Mouse (Mus musculus): ENCODE data around the gene Cpa4.

Gene Cpa4

DNA sequence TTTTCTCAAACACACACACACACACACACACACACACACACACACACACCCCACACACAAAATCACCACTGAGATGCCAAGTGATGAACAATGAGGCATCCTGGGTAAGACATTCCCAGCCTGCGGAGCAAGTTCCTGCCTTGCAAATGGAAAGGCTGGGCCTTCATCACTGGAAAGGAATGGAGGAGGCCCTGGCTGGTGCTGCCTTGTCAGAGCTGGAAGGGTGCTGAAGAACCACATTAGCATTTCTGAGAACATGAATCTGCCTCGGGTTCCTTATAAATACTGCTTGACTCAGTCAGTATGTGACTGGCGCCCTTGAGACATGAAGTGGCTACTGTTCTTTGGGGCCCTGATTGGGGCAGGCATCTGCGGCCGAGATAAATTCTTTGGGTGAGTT lies at the start of gene Cpa4:
Cpa4 (plus strand) TSS at position 301 of the 400 bp plus-strand sequence.
- no peak for DNase-seq (ENCODE audit: extremely low spot score, low read depth, low spot score)

DNA sequence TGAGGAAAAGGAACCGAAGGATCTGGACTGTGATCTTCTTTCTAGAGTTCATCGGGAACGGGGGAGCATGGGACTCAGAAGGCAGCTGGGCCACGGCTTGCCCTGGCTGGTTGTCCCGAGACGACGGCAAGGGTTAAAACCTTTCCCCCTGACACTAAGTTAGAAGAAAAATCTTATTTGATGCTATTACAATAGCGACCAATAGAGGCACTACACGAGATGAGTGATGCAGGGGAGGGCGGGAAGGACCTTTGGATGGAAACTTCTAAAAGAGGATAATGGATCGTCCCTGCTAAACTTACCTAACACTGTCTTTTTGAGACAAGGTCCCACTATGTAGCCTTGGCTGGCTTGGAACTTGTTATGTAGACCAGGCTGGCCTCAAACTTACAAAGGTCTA lies 47.8 kb upstream of the Cpa4 start:
- no peak for DNase-seq (ENCODE audit: extremely low spot score, low read depth, low spot score)

DNA sequence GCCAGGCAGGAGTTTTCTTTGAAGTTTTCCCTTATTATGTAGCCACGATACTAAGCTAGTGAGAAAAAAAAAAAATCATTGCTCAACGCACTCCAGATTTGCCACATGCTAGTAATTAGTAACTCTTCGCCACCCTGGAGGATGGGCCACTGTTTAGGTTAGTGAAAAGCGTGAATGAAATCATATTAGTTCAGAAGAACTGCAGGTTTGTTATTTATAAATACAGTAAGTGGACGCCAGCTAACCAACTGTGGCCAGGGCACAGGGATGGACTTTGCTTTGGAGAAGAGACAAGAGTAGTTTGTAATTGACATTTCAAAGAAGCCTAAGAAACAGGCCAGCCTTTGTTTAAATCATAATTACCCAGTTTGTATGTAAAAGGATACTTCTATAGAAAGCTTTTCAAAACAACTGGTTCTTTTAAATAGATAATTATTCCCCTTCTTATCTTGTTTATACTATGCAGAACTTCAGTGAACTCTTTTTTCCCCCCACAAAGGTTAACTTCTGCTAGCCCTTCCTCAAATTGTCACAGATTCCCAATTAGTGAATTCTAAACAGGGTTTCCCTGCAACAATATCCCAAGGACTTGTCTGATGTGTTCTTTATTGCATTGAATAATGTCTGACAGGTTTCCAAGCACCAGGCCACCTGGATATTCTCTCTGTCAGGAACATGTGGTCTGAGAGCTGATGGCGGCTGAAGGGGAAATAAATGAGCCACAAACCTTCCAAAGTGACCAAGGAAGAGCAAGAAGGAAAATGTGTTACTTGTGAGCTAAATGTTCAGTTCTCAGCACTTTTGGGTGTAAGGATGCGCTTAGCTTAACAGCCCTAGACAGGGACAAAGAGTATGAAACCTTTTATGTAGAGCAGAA lies 42.5 kb upstream of the Cpa4 start:
- no peak for DNase-seq (ENCODE audit: extremely low spot score, low read depth, low spot score)

DNA sequence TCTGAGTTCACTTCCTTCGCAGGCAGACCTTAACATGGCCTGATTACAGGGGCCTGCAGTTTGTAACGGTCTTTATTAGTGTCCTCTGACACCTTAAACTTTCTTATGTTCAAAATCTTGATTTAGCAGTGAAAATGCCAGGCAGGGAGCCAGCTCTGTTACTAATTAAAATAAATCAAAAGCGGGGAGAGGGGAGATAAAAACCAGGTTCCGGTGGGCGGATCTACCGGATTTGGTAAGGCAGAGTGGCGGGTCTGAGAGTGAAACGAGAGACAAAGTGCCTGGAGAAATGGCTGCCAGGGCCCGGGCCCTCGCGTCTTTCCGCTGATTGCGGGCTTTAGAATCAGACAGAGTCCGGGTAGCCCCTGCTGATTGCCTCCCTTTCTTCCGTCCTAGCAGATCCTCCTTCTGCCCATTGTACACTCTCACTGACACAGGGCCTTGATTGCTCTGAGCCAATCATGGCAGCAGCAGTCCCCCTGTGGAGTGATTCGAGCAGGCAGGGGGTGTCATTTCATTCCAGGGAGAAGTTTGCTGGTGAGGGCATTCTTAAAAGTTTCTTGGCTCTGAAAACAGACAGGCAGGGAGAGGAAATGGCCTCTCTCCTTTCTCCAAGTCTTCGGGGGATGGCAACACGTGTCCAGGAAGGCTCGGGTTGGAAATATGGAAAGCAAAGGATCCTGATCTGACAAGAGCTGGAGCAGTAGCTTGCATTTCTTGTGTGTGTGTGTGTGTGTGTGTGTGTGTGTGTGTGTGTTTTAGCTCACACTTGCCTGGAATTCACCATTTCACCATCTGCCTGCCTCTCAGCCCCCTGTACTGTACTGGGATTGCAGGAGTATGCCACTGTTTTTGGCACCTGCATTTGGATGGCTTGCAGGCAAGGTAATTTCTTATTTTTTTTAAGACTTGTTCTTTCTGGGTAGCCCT lies 41.3 kb upstream of the Cpa4 start:
- DNase-seq (ENCODE audit: extremely low spot score, low read depth, low spot score): no peak

DNA sequence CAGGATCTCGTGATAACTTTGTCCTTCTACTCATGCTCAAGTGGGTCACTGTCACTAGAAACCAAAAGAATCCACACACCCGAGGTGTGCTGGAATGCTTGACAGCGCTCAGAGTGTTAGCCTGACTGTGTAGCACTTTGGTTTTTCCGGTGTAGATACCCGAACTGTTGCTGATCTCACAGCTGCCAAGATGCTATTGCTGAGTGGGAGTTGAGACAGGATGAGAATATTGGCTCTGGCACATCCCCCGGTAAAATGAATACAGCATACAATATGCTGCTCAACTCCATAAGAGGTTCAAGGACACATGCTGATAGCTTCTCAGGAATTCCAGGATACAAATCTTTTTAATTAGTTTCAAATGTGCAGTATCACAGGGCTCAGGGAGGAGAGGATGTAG lies 39.4 kb upstream of the Cpa4 start:
- no peak for DNase-seq (ENCODE audit: extremely low spot score, low read depth, low spot score)

DNA sequence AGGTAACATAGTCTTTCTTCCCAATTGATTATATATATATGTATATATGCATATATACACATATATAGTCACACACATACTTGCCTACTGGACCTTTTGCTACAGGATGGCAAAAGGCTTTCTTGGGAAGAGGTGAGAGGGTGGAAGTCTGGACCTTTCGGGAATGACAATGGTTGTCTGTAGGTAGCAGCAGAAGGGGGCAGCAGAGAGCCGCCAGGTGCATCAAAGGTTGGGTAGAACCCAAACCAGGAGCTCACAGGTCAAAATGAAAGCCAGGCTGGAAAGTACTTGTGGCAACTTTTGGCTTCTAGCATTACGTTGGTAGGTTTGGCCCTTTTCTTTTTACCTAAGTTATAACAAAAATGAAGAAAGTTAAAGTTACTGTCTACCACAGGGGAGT lies 32.8 kb upstream of the Cpa4 start:
- no peak for DNase-seq (ENCODE audit: extremely low spot score, low read depth, low spot score)

DNA sequence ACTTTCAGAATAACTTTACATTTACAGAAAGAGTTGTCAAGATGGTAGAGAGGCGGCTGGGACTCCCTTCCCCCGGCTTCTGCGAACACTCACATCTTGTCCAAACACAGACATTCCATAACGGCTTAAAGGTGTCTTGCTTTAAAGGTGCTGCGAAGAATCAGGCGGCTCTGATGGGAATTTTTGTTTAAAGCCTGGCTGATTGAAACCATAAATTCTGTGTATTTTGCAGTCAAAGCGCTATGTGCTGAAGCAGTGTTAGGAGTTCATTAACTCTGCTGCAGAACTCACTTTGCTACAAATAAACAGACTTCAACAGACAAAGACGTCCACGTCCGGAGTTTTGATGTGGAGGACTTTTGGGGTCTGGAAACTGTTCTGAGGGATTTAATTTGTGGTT lies 29.9 kb upstream of the Cpa4 start:
- DNase-seq (ENCODE audit: extremely low spot score, low read depth, low spot score): no peak

DNA sequence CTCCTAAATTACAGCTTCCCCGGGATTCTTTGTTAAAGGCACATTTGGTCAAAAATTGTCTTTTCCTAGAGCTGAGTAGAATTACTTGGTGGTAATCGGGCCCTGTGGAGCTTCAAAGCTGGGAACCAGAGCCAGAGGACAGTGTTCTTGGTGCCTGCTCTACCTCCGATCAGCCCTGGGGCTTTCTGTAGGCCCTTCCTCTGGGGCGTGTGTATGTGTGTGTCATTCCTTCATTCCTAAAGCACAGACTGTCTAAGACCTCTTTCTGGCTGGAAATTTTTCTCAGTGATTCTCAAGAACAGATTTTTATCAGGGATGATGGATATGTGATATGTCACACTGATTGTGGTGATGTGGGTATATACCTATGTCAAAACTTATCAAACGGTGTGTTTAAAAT lies 29.4 kb upstream of the Cpa4 start:
- no peak for DNase-seq (ENCODE audit: extremely low spot score, low read depth, low spot score)

DNA sequence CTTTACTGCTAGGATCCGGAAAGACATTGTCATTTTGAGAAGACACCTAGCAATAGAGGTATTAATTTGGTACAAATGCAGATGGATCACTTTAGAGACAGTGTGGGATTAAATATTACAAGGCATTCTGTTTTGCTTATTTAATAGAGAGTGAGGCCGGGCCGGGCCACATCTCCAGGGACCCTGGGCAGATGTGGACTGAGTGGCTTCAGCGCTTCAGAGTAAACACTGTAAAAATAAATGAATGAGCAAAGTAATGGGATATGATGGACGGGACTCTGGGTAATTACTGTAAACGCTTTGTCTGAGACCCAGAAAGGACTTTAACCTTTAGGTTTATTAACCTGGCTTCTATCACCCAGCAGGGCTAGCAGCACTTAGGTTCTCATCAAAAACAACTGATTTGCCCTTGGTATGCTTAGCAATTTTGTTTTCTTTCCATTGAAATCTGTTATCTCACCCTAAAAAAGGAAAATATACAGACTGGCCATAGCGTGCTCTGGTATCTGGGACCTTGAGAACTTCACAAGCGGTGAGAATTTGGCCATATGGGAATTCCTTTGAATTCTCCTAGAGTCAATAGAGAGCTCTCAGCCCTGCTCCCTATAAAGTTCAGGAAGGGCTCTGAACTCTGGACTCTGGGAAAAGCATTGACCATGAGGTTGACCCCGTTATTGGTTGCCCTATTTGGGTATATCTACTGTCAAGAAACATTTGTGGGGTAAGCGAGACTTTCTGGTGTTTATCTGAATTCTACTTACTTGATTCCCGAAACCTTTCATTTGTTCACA lies 27.0 kb upstream of the Cpa4 start, which contains the start of gene Cpa2:
Cpa2 (plus strand) TSS at position 574 of the 791 bp plus-strand sequence.
- no peak for DNase-seq (ENCODE audit: extremely low spot score, low read depth, low spot score)

DNA sequence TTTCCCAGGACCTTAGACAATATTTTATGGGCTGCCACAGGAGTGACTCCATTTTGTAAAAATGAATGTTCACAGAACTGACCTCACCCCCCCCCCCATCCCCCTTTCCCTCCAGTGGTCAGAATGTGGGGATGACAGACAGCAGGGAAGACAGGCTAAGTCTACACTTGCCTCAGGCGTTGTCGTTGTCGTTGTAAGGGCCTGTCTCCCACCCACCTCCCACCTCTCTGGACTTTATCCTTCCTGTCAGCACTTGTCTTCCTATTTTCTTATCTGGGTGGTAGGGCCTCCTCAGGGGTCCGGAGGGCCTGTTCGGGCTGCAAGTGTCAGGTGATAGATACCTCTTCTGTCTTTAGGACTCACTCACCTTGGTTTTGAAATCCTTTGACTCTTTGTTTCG lies 25.9 kb upstream of the Cpa4 start:
- DNase-seq (ENCODE audit: extremely low spot score, low read depth, low spot score): no peak

DNA sequence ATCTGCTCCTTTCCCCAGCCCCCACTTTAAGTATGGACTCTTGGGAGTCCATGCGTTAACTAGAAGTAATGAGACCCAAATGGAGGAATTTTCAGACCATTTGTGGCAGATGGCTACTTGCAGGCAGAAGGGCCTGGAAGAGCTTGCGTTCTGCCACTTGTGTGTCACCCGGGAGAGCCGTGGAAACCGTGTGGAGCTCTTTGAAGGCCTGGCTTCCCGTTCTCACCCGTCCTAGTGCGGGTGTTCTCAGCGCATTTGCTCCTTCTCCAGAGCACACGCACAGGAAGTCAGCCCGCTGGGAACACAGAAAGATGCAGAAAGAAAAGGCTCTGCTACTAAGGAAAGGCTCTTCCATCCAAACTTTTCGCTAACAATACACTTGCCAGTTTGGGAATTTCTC lies 25.1 kb upstream of the Cpa4 start:
- no peak for DNase-seq (ENCODE audit: extremely low spot score, low read depth, low spot score)

DNA sequence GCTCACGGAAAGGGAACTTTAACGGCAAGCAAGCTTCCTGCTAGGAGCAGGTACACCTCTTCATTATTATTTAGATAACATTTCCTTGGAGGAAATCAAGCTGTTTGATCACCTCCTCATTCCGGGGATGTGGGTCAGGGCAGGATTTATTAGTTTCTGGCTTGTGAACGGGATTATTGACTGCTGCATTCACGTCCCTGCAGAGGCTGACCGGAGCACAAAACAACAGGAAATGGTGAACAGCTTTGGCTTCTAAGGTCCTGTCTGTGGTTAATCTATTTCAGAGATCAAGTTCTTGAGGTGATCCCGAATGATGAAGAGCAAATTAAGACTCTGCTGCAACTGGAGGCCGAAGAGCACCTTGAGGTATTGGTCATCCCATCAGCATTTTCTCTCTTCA lies 24.3 kb upstream of the Cpa4 start:
- no peak for DNase-seq (ENCODE audit: extremely low spot score, low read depth, low spot score)

DNA sequence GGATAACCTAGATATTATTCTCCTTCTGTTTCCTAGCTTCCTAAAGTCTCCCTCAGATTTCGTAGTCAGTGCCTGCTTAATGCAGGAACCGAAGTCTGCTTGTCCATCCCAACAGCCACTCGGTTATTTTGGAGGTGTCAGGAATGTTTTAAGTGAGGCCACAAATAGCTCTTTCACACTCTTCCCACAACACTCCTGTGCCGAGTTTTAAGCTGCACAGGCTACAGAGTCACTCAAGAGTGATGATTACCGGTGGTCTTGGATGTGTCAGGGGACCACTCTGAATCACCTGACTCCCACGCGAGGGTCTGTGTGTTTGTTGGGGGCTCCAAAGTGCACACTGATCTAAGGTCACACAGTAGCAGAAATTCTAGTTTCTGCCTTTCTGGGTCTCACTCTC lies 22.5 kb upstream of the Cpa4 start:
- no peak for DNase-seq (ENCODE audit: extremely low spot score, low read depth, low spot score)

DNA sequence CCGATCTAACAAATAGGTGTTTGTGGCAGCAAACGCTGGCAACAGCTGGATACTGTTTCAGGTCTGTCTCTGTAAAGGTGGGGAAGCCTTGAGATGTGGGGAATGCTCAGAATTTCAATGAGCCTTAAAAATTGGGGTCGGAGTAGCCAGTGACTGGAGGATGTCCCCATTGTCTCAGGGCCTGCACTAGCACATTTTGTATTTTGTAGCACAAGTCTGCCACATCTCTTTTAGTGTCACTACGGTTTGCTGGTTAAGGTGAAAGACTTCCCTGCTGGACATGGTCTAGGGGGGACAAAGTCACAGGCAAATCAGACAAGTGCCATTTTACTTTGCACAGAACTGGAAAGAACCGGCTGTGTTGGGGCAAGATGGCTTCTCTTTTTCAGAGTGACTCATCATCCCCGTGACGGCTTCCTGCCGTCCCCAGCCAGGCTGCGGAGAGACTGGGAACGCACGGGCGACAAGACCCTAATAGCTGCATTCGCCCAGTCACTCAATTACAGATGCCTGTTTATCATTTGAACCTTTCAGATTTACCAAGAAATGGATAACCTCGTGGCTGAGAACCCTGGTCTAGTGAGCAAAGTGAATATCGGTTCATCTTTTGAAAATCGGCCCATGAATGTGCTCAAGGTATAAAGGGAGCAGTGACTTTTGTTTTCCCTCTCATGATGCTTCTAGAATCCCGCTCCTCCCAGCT lies 21.4 kb upstream of the Cpa4 start:
- no peak for DNase-seq (ENCODE audit: extremely low spot score, low read depth, low spot score)

DNA sequence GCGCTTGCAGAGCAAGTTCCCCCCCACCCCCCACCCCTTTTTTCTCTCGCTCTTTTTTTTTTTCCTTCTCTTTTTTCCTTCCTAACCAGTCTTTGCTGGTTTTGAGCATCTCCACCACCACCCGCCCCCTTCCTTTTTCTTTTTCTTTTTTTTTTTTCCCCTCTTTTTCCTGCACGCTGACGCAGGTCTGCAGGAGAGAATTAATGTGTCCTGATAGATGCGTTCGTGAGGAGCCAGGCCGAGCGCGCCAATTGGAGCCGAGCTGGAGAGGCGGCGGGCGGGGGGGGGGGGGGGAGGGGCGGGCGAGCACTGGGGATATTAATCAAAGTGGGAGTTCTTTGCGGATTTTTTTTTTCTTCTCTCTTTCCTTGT lies 20.9 kb upstream of the Cpa4 start:
- no peak for DNase-seq (ENCODE audit: extremely low spot score, low read depth, low spot score)

DNA sequence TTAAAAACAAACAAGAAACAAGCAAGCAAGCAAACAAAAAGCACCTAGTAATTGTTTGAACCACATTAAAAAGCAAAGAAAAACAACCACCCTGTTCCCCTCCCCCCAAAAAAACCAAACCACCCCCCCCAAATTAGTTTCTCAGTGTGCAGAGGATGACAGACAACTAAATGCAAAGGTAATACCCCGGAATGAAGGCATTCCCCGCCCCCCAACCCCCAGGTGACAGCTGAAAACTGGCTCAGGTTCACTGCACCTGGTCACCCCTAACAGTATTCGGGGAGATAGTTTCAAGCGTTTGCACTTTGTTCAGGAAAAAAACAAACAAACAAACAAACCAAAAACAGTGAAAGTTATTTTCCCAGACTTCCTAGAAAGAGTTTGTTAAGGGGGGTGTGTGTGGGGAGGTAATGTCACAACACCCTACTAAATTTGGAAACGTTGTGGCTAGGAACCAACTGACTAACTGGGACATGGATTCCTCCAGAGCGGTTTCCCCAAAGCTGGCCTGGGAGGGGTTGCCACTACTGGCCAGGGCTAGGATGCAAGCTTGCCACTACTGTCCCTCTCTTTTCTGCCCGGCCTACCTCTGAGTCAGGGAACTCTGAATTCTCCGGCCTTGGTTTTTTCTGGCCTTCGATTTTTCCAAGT lies 20.4 kb upstream of the Cpa4 start:
- DNase-seq (ENCODE audit: extremely low spot score, low read depth, low spot score): no peak

DNA sequence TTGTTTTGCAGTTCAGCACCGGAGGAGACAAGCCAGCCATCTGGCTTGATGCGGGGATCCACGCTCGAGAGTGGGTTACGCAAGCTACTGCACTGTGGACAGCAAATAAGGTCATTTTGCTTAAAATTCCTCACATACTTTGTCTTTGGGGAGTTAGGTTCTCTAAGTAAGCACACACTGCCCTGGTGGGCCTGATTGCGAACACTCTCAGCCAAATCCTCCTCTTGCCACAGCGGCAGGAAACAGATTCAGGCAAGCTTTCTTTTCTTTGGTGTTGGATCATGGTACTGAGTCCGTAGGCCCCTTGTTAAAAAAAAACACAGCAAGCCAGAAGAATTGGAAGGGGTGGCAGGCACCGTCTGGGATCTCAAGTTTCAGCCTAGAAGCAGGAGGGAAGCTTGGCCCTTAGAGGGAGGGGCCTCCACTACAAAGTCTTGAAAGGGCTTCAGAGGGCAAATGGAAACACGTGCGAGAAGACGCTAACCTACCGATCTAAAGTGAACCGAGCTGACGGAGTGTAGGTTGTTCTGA lies 18.9 kb upstream of the Cpa4 start:
- DNase-seq (ENCODE audit: extremely low spot score, low read depth, low spot score): no peak

DNA sequence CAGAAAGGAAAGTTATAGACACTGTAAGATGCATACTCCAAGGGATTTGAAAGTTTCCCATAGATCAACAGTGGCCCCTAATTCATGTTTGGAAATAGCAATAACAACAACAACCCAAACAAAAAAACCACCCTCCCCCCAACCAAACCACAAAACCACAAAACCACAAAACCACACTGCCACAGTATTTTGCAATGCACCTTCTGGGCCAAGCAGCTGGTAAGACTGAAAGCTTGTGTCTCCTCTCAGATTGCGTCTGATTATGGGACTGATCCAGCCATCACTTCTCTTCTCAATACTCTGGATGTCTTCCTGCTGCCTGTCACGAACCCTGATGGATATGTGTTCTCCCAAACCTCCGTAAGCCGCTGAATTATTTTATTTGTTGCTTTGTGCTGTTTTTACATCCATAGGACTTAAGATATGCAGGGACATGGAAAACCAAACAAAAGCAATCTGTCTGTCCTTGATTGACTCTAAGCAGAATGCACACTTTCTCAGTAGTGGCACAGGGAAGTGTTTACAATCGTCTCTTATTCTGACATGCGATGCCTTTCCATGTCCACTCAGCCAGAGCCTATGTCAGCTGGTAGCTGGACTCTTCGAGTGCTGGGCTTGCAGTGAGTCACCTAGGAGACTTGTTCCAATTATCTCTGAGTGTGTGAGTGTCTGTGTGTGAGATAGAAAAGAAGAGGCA lies 17.5 kb upstream of the Cpa4 start:
- DNase-seq (ENCODE audit: extremely low spot score, low read depth, low spot score): no peak

DNA sequence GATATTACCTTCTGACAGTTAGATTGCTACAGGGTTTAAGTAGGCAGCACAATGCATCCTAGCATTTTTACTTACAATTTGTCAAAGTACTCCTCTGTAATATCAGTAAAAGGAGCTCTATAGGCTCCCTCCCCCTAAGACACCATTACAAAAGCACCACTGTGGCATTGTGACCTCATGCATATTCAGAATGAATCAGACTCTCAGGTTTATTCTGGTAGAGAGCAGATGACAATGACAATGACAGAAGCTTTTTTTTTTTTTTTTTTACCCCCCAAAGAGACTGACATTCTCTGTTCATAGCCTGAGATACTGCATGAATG lies 17.0 kb upstream of the Cpa4 start:
- DNase-seq (ENCODE audit: extremely low spot score, low read depth, low spot score): no peak

Data from hindlimb bud, embryonic 11.5 days (tissue).